Mouse (Mus musculus) hindlimb bud, embryonic 11.5 days (tissue): ENCODE measurements at regions not wholly inside any gene's neighbourhood (a gene's known extent, or its start where the extent isn't known, plus 50 kb on each side); places are given as distances from the start of the nearest gene placed in this dataset.
"Not testable (repeated sequence)": the region's sequence is repeated elsewhere in the genome, so short reads cannot be mapped to it uniquely, and the experiment has no call there.

Experiments used
- DNase-seq: peaks from one replicate; pipeline ENCODE4 v3.0.0-alpha.2; 2012; ENCODE audit warnings: low read depth, low spot score; ENCODE audit errors: extremely low spot score

DNA sequence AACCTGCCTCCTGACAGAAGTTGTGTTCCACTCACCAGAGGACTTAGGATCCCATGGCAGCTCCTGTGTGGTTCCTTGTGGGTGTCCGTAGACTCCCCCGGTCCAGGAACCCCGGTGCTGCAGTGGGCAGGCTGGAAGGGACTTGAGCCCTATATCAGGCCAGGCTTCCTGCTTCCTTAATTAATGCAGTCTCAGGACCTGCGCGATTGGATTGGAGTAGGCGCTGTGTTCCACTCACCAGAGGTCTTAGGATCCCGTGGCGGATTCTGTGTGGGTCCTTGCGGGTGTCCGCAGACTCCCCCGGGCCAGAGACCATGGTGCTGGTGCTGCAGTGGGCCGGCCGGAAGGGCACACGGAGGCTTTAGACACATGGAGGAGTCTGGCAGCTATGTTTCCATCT lies 288.7 kb downstream of the Fut8 start:
- DNase-seq: not testable (repeated sequence)

DNA sequence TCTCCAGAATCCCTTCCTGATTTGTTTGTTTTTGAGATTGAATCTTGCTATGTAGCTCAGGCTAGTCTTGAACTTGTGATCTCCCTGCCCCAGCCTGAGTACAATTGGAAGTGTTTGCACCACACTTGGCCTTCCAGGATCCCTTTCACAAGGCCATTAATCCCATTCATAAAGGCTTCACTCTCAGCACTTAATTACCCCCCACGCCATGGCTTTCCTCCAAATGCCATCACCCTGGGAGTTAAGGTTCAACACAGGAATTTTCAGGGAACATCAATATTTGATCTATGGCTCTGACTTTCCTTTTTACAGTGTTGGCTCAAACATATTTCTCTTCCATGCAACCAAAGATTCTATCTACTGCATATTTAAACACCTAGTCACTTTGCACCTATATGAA lies 289.6 kb downstream of the Fut8 start:
- DNase-seq: no peak

- DNase-seq: no peak
Measured at GRCm38 (mm10) chr12:77527953-77528865, 290.3 kb downstream of the Fut8 start.

GRCm38 (mm10) chr12:77528868-77529271 lies 290.9 kb downstream of the Fut8 start:
- no peak for DNase-seq

DNA sequence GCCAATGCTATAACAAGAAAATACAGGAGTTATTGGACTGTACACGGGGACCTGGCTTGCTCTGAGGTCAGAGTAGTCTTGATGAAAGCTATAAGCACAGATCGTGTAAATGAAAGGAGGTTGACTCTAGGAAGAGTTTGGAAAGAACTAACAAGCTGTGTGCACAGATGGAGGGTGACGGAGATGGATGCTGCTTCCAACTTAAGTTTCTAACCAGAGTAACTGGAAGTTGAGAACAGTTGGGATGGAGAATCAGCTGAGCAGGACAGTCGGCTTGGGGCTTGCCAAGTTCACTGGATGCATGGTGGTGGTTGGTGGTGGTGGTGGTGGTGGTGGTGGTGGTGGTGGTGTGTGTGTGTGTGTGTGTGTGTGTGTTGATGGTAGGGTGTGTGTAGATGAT lies 291.5 kb downstream of the Fut8 start:
- DNase-seq: no peak

- no peak for DNase-seq
Measured at GRCm38 (mm10) chr12:77529955-77530354, 292.0 kb downstream of the Fut8 start.

DNA sequence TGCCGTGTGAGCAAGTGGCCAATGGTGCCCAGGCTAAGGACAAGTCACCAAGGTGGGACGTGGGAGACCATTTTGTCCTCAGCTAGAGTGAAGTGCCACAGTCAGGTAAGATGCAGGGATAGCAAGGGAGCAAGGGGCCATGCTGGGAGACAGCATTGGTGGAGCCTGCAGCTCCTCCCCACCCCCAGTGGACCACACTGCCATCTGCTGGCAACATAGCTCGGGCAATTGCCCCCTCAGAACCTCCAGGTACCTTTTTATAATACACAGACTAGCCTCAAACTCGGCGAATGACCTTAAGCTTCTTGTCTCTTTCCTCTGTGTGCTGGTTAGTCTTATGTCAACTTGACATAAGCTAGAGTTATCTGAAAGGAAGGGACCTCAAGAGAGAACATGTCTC lies 293.4 kb downstream of the Fut8 start:
- no peak for DNase-seq

- no peak for DNase-seq
Measured at GRCm38 (mm10) chr12:77532547-77532946, 294.6 kb downstream of the Fut8 start.

DNA sequence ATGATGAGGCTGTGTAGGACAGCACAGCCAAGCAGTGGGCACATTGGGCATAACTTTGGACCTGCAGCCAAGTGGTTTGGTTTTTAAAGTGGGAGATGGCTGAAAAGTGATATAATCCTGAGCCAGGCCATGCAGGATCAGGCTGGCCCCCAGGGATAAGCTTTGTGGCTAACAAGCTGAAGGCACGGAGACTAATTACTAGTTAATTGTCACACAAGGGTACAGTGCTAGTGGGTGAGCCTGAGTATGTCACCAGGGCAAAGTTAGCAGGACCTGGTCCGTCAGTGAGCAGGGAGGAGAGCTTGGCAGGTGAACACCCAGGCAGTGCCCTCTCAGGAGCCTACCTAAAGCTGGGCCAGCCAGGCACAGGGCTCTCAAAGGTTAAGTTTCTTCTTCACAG lies 295.7 kb downstream of the Fut8 start:
- no peak for DNase-seq

GRCm38 (mm10) chr12:77534079-77534478 lies 296.2 kb downstream of the Fut8 start:
- DNase-seq: no peak

GRCm38 (mm10) chr12:77535147-77535546 lies 297.2 kb downstream of the Fut8 start:
- no peak for DNase-seq

GRCm38 (mm10) chr12:77537139-77537848 lies 299.4 kb downstream of the Fut8 start:
- no peak for DNase-seq

- no peak for DNase-seq
Measured at GRCm38 (mm10) chr12:77539661-77540431, 301.9 kb downstream of the Fut8 start.

DNA sequence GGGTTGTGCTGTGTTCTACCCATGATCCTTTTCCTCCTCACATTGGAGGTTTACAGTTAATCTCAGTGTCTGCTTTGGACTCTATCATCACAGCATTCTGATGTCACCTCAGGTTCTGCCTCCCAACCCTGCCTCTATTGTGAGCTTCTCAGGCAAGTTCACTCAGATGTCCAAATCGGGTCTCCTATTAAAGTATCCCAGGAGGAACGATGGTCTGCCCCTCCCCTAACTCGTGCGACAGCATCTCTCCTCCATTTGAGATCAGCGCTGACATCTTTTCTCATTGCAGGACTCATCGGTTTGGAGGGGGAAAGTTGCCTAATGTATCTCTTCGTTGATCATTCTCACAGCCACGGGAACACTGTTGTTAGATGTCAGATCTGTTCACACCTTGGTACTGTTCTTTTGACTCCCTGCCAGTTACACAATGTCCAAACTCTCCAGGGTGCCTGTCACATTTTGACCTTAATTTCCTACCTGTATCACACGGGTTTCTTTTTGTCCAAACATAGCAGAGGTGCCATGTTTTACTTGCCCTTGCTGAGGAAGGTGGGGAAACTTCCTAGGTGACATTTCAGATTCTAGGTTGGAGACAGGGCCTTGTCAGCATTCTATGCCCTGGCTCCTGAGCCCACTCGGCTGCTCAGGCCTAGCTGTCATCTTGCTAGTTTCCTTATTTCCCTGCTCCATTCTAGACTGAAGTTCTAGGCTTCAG lies 303.3 kb downstream of the Fut8 start:
- no peak for DNase-seq

DNA sequence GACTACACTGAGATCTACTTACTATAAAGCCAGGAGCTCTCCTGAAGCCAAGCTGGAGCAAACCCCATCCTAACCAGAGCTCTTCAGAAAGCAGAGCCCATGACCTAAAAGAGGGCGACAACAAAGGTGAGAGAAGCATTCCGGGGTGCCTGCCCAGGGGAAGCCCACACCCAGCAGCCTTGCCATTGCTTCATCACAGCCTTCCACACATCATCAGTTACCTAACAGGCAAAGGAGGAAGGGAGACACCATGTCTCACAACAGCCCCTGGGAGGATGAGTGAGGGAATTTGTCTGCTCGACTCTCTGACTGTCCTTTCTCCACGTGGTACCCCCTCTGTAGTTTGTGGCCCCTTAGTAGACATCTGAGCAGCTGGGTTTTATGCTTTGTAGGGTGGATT lies 303.9 kb downstream of the Fut8 start:
- DNase-seq: no peak

DNA sequence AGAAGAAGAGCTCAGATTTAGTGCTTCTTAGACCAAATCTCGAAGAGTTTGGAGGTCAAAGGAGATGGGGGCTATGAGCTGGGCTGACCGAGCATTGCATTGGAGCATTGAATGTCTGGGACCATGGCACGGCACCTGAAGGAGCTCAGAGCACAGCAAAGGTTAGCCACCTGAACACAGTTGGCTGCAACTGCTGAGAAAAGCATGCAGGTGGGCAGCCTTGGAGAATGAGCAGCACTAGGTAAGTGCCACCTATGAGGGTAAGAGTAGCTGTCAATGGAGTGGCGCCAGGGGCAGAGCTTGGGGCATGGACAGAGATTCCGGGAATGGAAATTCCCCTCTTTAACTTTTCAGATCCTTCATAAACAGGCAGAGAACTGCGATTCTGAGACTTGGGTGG lies 305.7 kb downstream of the Fut8 start:
- no peak for DNase-seq

DNA sequence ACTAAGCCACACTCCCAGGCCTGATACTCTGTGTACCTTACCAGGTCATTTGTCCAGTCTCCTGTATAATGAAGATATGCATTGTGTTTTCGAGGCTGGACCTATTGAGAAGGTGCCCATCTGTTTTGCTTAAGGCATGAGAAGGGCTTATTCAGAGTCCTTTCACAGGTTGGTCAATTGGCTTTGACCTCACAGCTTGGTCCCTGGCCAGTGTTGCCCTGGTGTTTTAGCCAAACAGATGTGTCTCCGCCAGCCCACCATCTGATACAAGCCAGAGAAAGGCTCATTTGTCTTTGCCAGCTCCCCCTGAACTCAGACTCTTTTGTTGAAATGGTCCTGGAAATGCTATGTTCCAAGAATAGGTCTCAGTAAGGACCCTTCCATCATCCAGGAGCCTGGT lies 308.2 kb downstream of the Fut8 start:
- DNase-seq: no peak

GRCm38 (mm10) chr12:77568286-77568685 lies 330.4 kb downstream of the Fut8 start:
- no peak for DNase-seq

GRCm38 (mm10) chr12:77570501-77570900 lies 332.6 kb downstream of the Fut8 start:
- DNase-seq: no peak

DNA sequence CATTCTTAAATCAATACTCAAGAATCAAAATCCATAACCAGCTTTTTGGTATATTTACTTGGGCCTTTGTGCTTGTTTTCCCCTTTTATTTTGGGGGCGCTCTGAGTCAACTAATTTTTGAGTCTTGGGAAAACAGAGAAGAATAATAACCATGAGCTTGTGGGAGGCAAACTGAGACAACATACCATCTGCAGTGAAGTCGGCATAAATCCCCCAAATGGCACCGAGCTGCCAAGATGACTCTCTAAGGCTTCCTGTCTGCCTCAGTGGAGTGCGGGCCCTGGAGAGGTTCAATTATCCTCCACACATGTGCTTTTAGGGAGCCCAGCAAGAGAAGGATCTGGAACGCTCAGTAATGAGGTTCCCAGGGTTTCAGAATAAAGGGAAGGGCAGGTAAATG lies 333.1 kb downstream of the Fut8 start:
- DNase-seq: no peak

GRCm38 (mm10) chr12:77575046-77575445 lies 337.1 kb downstream of the Fut8 start:
- DNase-seq: no peak
